Mouse (Mus musculus) spleen, postnatal 14 days (tissue): ENCODE data around the gene Exph5.

Experiments
- DNase-seq, 2 experiments: peaks; one replicate each; pipeline ENCODE4 v3.0.0; 2021 to 2022; ENCODE audit warnings: low spot score in 2 of 2

Exph5 gene

DNA sequence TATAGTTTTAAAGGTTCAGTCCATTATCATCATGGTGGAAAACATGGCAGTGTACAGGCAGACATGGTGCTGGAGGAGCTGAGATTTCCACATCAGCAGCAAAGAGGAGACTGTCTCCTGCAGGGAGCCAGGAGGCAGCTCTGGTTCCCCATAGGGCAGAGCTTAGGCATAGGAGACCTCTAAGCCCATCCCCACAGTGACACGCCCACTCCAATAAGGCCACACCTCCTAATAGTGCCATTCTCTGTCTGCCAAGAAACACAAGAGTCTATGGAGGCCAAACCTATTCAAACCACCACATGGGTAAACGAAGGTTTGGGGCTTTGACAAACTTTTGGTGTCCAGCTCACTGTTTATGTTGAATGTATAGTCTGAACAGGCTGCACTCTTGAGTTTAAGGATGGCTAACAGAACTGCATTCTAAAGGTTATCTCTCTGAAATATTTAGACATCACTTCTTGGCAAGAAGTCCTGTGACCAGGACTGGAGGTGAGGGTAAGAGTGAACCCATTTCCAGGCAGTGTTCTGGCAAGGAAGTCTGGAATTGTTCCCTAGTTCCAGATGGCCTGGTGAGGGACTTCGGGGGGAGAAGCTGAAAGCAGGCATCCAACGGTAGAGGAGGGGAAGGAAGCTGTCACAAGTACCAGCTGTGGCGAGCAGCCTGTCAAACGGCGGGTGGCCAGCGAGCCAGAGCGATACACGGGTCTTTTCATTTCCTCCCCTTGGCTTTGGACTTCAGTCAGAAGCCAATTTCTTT is 19.6 kb downstream of the Exph5 start:
- no peak for DNase-seq

- no peak for DNase-seq
Observed at GRCm38 (mm10) chr9:53321683-53322082, 20.2 kb downstream of the Exph5 start.

- no peak for DNase-seq
Observed at GRCm38 (mm10) chr9:53323419-53324251, 22.2 kb downstream of the Exph5 start.

GRCm38 (mm10) chr9:53325363-53326090 is 24.1 kb downstream of the Exph5 start:
- DNase-seq = no peak

DNA sequence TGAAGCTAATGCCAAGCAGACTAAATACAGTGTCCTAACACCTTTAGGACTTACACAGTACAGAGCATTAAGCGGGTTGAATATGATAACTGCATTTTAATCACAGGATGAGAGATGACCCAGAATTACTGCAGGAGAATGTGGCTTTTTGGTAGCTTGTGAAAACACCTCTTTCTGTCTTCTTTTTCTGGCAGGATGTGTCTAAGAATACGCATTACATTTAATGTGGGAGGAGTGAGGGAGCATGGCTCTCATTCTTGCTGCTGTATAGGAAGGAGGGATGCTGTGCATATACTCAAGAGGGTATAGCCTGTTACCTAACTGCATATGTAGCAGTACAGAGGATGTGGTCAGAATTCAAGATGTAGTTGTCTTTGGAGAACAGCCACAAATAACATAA is 26.7 kb downstream of the Exph5 start:
- no peak for DNase-seq

DNA sequence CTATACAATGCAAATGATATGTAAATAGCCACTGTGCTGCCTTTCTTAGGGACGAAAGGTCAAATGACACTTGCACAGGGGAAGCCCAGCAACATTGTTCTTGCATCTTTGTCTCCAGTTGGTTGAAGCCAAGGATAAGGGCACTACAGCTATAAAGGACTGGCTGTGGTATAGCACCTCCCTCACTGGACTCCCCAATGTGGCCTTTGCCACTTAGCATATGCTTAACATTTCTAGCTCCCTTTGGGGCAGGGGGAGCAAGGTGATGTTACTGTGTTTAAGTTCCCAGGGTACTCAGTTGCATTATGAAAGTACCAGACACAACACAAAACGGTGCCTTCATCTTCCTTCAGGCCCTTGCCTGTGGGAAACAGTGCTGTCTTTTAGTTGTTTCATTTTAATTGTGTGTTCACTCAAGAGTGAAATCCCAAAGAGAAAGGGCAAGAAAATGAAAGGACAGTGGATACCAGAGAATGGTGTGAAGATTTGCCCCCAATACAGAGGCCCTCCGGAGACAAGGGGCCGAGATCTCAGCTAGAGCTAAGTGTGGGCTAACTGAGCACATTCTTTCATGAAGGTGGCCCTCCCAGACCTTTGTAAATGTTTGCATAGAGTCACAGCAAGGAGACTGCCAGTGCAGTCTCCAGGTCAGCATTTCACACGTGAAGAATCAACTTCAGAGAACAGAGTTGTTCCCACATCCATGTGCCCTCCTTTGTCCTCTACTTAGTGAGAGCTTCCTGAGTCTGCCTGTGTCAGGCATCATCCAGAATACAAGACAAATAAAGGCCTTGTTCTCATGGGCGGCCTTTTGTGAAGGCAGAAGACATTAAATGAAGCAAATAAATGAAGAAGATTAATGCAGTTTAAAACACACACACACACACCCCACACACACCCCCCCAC is 28.1 kb downstream of the Exph5 start:
- DNase-seq = no peak

- no peak for DNase-seq
Observed at GRCm38 (mm10) chr9:53330247-53330646, 28.8 kb downstream of the Exph5 start.

DNA sequence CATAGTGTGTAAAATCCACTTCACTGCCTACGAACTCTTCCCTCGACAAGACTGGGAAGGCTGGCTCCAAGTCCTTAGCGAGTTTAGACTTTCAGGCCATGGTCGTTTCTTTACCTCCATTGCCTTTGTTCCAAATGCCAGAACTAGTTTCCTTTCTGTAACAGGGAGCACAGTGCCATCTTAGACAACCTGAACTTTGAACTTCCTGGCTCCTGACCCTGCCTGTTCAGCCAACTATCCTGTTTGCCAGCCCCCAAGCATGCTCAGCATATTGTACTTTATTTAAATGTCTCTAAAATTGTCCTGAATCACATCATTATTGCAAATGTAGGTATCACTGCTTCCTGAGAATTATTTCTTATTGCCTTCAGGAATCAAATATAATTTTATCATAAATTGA is 32.0 kb downstream of the Exph5 start:
- DNase-seq = no peak

- DNase-seq = no peak
Observed at GRCm38 (mm10) chr9:53335131-53335530, 33.7 kb downstream of the Exph5 start.

- DNase-seq = no peak
Observed at GRCm38 (mm10) chr9:53339603-53340002, 38.1 kb downstream of the Exph5 start.

DNA sequence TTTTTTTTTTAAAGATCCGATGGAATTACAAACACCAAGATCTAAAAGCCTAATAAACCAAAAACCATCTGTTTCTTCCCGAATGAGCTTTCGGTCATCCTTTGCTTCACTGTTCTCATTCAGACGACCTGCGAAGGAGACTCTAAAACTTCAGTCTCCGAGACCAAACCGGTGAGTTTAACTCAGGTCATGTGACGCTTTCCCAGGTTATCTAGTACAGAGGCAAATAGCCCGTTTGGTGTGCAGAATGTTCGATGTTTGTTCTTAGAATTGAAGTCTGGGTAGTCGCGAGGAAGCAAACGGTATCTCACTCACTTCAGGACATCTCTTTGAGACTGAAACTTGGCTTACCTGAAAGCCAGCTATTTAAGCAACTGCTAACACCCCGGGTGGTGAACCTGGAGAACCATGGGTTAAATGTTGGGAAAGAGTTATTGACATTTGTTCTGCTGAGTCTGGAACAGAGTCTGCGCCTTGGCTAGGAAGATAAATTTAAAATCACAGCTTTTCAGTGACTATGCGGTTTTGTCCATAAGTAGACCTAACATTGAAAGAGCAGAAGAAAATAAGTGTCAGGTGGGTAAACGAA is 39.0 kb downstream of the Exph5 start:
- DNase-seq = no peak

DNA sequence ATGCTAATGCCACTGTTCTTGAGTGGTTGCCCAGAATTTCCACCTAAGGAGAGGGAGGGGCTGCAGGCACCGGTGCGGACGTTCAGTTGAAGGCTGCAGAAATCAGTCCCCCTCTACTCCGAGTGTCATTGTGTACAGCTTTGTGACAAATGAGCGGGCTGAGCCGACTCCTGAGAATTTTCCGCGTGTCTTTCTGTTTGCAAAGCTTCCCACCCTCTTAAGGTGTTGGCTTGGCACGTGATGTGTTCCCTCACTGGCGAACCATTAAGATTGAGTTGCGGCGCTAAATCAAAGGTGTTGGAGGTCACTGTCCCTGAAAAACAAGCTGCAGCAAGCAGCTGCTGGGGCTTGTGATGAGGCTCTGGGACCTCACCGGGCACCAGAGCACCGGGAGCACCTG is 39.5 kb downstream of the Exph5 start:
- no peak for DNase-seq

- DNase-seq = no peak
Observed at GRCm38 (mm10) chr9:53341981-53342380, 40.5 kb downstream of the Exph5 start.

DNA sequence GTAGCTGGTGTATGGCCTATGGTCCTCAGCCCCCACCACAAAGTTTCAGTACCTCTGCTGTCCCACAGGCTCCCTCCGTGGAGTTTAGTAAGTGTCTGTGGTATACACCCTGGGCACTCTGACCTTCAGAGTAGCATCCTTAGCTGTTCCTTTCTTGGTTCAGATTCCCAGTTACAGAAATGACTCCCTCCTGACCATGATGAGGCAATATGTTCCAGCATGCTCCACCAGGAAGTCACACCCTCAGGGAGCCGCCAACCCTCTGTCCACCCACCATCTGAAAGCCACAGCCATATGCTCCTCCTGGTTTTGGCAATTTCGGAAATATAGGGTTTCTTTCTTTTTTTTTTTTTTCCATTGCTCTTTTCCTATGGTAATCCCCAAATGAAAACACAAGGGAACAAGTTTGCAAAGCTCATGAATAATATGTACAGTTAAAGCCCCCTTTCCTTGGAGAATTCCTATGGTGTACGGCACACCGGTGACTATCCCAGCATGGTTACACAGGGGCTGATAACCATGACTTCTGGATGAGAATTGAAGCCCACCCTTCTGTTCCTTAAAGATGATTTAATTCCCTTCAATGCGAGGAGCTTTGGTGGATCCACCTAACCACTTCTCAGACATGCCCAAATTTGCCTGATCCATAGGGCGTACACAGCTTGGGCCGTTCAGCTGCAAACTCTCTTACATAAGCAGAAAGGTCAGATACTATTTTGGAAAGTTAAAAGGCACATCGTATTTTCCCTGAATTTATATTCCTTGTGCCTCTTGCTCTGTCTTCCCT is 43.4 kb downstream of the Exph5 start:
- DNase-seq = no peak

GRCm38 (mm10) chr9:53345728-53346127 is 44.3 kb downstream of the Exph5 start:
- no peak for DNase-seq

- DNase-seq = no peak
Observed at GRCm38 (mm10) chr9:53346402-53346801, 44.9 kb downstream of the Exph5 start.

DNA sequence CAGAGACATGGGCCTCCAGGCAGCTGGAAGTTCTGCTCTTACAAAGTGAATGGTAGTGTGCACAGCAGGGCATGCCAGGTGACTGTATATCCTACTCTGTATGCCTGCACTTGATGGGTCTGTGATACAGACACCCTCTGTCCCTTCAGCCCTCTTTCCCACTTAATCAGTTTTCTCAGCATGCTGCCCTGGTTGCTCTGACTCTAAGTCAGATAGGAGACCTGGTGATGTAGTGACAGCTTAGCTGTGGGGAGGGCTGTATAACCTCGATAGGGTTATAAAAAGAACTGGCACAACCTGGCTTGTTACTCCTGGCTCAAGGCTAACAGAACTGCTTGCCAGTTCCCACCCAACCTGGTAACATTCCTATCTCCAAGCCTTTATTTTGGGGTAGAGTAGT is 47.7 kb downstream of the Exph5 start:
- DNase-seq = no peak

GRCm38 (mm10) chr9:53350331-53350730 is 48.9 kb downstream of the Exph5 start:
- DNase-seq = no peak

DNA sequence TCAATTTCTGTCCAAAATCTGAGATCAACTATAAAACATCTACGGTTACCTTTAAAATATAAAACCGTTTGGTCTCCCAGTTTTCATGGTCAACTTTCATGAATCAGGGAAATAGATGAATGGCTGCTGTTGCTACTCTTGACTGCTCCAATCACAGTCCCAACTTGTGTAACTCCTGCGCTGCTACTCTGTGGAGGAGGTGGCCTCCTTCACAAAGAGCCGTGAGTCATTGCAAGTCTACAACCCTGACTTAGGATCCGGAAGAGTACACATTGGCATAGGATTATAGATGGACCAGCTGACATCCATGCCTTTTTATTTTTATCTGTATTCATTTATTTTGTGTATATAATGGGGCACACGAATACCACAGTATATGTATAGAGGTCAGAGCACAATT is 50.4 kb downstream of the Exph5 start:
- no peak for DNase-seq

DNA sequence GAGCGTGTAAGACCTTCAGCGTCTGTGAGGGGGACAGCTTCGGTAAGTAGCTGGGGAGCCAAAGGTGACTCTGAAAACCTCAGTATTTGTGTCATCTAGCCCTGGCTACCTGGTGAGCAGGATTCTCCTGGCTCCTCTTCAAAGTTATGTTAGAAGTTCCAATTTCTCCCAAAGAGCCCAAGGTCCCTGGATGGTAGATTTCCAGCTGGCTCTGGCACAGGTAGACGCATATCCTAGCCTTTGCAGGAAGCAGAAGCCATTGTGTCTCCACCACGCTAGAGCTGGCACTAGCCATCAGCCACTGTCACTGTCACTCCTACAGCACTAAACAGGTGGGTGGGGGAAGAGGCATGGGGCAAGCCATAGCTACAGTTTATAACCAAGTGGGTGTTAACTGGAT is 51.7 kb downstream of the Exph5 start:
- no peak for DNase-seq
